Mouse (Mus musculus) lung, adult 10 weeks (tissue): Measurements from ENCODE around the gene Gm20937. TPM values are rescaled to one million over a fixed set of nuclear protein-coding genes. Genes with fewer than 3 reads are reported as not detected.

Source experiments
- polyA plus RNA-seq: library from polyadenylated mRNA; stranded (reverse); fragments of 350-450 nt; fragmentation: Illumina TruSeq; extraction: RNeasy Lipid Tissue Mini Kit (QIAGEN cat#74804); gene quantifications from one replicate; pipeline ENCODE4 v1.2.3, GENCODE M21; 2014; ENCODE audit warnings: low read depth, low replicate concordance; ENCODE audit not compliant: insufficient read depth

Gene Gm20937
- not detected for polyA plus RNA-seq

DNA sequence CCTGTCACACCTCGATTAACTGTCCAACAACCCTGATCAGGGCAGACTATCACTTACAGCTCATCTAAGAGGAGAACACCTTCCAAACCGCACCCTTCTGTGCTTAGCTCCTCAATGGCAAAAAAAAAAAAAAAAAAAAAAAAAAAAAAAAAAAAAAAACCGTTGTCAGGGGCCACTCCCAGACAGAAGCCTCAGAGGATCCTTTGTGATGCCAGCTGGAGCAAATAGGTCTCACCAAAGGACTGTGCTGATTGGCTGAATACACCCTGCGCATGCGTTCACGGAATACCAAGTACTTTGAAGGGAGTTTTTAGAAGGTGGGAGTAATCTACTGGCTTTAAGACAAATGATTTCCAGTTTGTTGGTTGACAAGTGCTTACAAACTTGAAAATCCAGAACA, at the start of gene Gm20937:
Gene Gm20937, minus strand, starts transcription at position 101 of the 400 bp plus-strand sequence.

Other genes starting within 250 kb of the Gm20937 start
- gene Gm20816, start 243.1 kb upstream of the Gm20937 start, polyA plus RNA-seq, result not detected